Mouse (Mus musculus): Measurements from ENCODE around the gene Sh2d1a.

Gene Sh2d1a

DNA sequence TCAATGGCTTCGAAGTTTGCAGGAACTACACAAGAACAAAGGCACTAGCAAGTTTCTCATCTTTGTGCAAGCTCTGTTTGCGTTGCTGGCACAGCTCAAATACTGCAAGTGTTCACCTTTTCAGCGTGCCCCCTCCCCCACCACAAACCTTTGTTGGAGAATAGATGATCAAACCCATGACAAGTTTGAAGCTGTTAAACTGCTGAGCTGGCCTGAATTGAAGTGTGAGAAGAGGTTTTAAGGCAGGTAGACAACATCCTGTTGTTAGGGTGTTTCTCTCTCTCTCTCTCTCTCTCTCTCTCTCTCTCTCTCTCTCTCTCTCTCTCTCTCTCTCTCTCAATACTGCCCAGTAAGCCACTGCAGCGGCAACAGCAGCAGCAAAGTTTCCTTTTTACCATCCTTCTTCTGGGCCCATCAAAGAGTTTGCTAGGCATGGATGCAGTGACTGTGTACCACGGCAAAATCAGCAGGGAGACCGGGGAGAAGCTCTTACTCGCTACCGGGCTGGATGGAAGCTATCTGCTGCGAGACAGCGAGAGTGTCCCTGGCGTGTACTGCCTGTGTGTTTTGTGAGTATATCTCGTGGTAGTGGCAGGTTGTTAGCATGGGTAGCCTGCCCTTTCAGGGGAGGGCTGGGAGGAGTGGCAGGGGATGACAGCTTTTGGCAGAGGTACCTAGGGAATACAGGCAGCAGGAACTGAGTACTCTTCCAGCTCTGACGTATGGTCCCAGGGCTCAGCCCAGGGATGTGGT is at the start of gene Sh2d1a:
TSS of gene Sh2d1a (plus strand) at position 163 of the 753 bp plus-strand sequence.
- in situ Hi-C loops (cut with MboI, MseI) = no loop called here

DNA sequence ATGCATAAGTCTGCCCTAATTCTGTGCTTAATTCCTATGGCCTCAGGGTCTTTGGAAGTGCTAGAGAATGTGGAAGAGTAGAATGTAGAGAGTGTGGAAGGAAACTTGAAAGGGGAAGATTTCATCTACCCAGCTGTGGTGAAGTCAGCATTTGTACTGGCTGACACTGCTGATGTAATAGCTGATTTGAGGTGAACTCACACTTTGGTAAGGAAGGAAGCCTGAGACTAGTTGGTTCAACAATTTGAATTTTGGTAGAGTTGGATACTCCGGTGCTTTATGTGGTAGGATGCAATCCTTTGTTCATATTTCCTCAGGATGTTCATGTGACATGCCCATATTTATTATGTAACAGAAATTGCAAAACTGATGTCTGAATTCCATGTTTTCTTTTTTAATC is 49.3 kb upstream of the Sh2d1a start:
- in situ Hi-C loops (cut with MboI, MseI) = no loop called here

- in situ Hi-C loops (cut with MboI, MseI) = no loop called here
Observed at GRCm38 (mm10) chrX:42454533-42454932, 47.7 kb upstream of the Sh2d1a start.

DNA sequence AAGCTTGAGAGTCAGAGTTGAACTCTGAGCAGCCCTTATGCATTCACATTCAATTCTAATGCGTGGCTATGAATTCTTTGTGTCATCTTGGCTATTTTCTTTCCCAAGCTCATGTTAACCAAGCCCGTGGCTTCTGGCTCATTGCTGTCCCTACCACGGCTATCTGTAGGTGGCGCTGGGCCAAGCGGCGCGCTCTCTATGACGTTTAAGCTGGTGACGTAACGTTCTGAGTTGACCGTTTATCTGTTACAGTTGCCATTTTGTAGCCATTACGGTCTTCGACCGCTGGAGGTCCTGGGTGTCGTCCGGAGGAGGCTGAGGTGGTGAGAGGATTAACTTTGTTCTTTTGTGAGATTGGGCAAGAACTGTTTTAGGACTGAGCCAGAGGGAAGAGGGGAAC is 12.8 kb upstream of the Sh2d1a start, which contains the start of gene Tex13c2:
TSS of gene Tex13c2 (plus strand) at position 246 of the 400 bp plus-strand sequence.
- in situ Hi-C loops (cut with MboI, MseI) = no loop called here

DNA sequence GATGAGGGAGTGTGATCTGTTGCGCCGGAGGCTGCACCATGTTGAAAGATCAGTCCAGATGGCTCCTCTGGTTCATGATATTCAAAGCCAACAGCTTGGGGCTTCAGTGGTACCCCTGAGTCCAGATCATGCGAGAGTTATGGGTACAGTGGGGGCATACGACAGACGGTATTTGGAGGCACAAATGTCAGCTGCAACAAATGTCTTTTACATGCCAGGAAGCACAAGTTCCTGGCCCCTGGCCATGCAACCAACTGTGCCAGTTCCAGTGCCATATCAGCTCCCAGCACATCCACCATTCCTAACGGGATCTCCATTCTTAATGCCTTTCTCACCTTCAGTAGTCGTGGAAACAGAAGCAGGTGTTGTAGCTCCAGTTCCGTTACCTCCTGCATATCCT is 11.9 kb upstream of the Sh2d1a start:
- in situ Hi-C loops (cut with MboI, MseI) = loop anchor here in 1 of 2 experiments (5.0 kb wide), 1 partner anchor 93 kb away; no protein-coding TSS in a partner anchor

DNA sequence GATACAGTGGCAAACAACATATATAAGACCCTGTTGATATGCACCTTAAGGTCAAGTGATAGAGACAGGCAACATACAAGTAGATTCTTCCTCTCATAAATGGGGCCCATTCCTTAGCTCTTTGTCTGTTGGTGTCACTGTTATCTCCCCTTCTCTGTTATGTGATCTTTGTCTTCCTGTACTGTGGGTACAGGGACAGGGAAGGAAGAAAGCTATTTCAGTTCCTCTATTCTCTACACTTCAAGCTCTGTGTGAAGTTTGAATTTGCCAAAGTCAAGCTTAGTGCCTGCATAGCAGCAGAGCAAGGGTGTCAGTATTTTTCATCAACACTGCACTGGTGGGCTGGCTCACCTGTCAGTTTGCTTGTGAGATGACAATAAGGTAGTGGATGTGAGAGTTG is 1.7 kb upstream of the Sh2d1a start:
- in situ Hi-C loops (cut with MboI, MseI) = no loop called here

GRCm38 (mm10) chrX:42511105-42511504 is 8.9 kb downstream of the Sh2d1a start:
- in situ Hi-C loops (cut with MboI, MseI) = no loop called here

GRCm38 (mm10) chrX:42512567-42512966 is 10.3 kb downstream of the Sh2d1a start:
- in situ Hi-C loops (cut with MboI, MseI) = no loop called here

DNA sequence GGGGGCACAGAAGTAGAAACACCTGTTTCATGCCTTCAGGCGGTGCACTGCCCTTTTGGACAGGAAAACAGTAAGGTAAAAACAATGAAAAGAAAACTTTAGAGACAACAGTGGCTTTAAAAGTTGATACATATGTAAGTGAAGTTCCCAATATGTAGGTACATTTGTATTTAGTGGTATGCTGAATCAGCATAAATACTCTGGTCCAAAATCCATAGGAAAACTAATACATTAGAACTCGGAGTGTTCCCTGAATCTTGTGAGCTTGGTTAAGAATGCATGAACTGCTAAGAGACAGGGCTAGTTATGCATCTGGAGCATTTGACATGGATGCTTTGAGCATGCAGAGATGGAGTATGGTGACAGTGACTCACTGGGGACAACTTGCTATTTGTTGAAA is 20.6 kb downstream of the Sh2d1a start:
- in situ Hi-C loops (cut with MboI, MseI) = loop anchor here in 1 of 2 experiments (10.0 kb wide), 1 partner anchor 258 kb away; no protein-coding TSS in a partner anchor

DNA sequence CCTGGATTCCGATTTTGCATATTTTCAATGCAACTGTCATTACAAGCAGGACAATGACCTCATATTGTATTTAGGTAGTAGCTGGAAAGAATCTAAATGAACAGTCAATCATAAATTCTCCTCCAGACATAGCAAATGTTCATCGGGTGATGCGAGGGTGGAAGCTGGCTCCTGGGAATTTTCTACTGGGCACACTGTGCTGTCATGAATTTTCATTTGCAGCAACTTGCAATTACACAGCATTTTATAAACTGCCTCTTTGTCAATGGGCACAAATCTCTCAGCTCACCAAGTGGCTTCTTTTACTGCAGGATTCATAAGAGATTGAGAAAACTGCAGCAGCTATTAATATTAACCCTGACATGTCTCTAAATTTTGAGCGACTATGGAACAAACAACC is 28.4 kb downstream of the Sh2d1a start:
- in situ Hi-C loops (cut with MboI, MseI) = no loop called here

GRCm38 (mm10) chrX:42540030-42540755 is 37.9 kb downstream of the Sh2d1a start:
- in situ Hi-C loops (cut with MboI, MseI) = no loop called here

DNA sequence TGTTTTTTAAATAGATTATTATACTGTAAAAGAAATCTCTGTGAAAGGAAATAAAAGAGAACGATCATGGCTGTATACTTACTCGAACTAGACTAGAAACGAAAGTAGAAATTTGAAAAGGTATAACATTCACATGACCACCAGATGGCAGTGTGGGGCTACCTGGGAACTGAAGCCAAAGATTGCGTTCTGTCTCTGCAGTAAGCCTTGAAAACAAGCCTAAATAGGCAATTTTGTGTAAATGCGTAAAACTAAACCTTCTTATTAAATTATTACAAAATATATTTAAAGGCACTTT is 38.5 kb downstream of the Sh2d1a start:
- in situ Hi-C loops (cut with MboI, MseI) = no loop called here

DNA sequence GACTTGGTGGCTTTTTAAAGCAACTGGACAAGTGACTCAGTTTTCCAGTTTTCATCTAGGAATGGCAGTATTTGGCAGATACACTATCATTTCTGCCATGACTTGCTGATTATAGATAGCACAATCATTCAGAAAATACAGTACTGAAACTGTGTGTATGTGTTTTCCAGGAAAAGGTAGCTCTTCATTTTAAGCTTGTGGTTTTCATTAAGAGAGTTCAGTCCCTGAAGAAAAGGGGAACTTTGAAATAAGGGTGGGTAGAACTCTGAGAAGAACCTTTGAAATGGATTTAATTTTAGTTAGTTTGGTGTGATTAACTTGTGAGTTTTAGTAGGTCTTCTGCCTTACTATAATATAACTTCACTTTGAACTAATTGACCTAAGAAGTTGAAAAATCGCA is 42.8 kb downstream of the Sh2d1a start:
- in situ Hi-C loops (cut with MboI, MseI) = no loop called here

DNA sequence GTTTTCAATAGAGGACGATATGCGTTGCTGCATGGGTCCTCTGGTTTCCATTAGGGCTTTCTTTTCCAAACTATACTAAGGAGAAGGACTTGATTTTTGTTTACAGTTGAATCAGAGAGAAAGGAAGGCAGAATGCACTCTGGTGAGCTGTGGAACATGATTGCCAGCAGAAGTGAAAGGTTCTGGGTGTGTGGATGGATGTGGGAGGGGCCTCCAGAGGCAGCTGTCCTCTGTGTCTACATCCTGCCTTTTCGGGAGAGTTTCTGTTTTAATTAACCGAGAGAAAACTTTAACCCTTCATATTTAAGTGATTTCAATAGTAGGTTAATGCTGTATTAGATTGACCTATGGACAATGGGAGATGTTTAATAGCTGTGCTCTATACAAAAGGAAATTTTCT is 46.3 kb downstream of the Sh2d1a start:
- in situ Hi-C loops (cut with MboI, MseI) = no loop called here

GRCm38 (mm10) chrX:42557284-42557683 is 55.0 kb downstream of the Sh2d1a start:
- in situ Hi-C loops (cut with MboI, MseI) = loop anchor here in 1 of 2 experiments (10.0 kb wide), 1 partner anchor 418 kb away; no protein-coding TSS in a partner anchor

DNA sequence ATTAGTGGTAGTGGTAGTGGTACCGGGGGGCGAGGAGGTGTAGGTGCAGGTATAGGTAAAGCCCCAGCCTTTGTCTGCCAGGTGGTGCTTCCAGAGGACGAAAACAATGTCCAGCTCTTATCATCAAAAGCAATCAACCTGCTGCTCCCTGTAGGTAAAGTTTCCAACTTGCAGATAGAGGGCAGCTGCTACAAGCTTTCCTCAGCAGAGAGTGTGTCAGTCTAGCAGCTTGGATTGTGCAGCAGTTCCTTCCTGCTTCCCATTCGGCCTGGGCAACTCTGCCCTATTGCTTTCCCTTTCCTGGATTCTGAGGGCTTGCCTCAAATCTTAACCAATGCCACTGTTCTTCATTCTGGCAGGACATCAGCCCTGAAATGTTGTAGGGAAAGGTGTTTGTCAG is 56.4 kb downstream of the Sh2d1a start:
- in situ Hi-C loops (cut with MboI, MseI) = loop anchor here in 1 of 2 experiments (10.0 kb wide), 1 partner anchor 416 kb away; no protein-coding TSS in a partner anchor

Data from T-helper 17 cell (primary cell).